Mouse (Mus musculus): ENCODE data around the gene Slc1a7. TPM values are rescaled to one million over a fixed set of nuclear protein-coding genes. Genes with fewer than 3 reads are reported as not detected.

The Slc1a7 gene
- 0.04 and 0.34 TPM in 2 replicates for polyA plus RNA-seq (2012; rRNA removed; ENCODE audit: low replicate concordance)

GRCm38 (mm10) chr4:107967966-107968682 lies at the start of gene Slc1a7:
Gene Slc1a7 (plus strand): TSS chr4:107968332.

GRCm38 (mm10) chr4:107923145-107923802 lies 44.9 kb upstream of the Slc1a7 start, which contains the start of gene Cpt2:
Gene Cpt2 (minus strand): TSS chr4:107923610.

Other genes with a start within 250 kb of the Slc1a7 start
- gene Lrp8, start 166.1 kb upstream of the Slc1a7 start, polyA plus RNA-seq (2012; rRNA removed; ENCODE audit: low replicate concordance): 2.9 and 7.3 TPM in 2 replicates
- 15.0 and 26.2 TPM in 2 replicates for gene Magoh, start 88.6 kb upstream of the Slc1a7 start, polyA plus RNA-seq (2012; rRNA removed; ENCODE audit: low replicate concordance)
- gene 0610037L13Rik, start 78.5 kb upstream of the Slc1a7 start, polyA plus RNA-seq (2012; rRNA removed; ENCODE audit: low replicate concordance): 20.6 and 46.5 TPM in 2 replicates
- 228 and 369 TPM in 2 replicates for gene Cpt2, start 44.7 kb upstream of the Slc1a7 start, polyA plus RNA-seq (2012; rRNA removed; ENCODE audit: low replicate concordance)
- 45.5 and 51.3 TPM in 2 replicates for gene Podn, start 128.1 kb downstream of the Slc1a7 start, polyA plus RNA-seq (2012; rRNA removed; ENCODE audit: low replicate concordance)
- 166 and 405 TPM in 2 replicates for gene Scp2, start 176.7 kb downstream of the Slc1a7 start, polyA plus RNA-seq (2012; rRNA removed; ENCODE audit: low replicate concordance)
- gene Echdc2, start 197.1 kb downstream of the Slc1a7 start, polyA plus RNA-seq (2012; rRNA removed; ENCODE audit: low replicate concordance): 70.9 and 78.7 TPM in 2 replicates
- gene Zyg11a, start 249.7 kb downstream of the Slc1a7 start, polyA plus RNA-seq (2012; rRNA removed; ENCODE audit: low replicate concordance): 2.7 and 3.9 TPM in 2 replicates